Mouse (Mus musculus) forebrain, embryonic 13.5 days (tissue): Measurements from ENCODE around the gene Entpd7. TPM values are rescaled to one million over a fixed set of nuclear protein-coding genes. Genes with fewer than 3 reads are reported as not detected.

Experiments used
- ATAC-seq: fragments of 200-750 bp; cut with Nextera tagmentation; 2 replicates; pipeline ENCODE4 v1.8.0; 2017
- H3K27ac ChIP-seq: fragments of 300-500 bp; sonication (generic); 2 replicates; pipeline ENCODE4 v1.5.1; 2015; ENCODE audit warnings: inconsistent platforms, mild to moderate bottlenecking, moderate library complexity
- H3K27me3 ChIP-seq: fragments of 300-500 bp; sonication (generic); 2 replicates; pipeline ENCODE4 v1.6.1; 2015; ENCODE audit warnings: mild to moderate bottlenecking, inconsistent platforms
- H3K36me3 ChIP-seq: fragments of 300-500 bp; sonication (generic); 2 replicates; pipeline ENCODE4 v1.6.1; 2015; ENCODE audit warnings: mild to moderate bottlenecking, inconsistent platforms; ENCODE audit not compliant: poor library complexity, severe bottlenecking
- H3K4me1 ChIP-seq: fragments of 300-500 bp; sonication (generic); 2 replicates; pipeline ENCODE4 v1.6.1; 2015; ENCODE audit warnings: inconsistent platforms
- H3K4me2 ChIP-seq: fragments of 300-500 bp; sonication (generic); 2 replicates; pipeline ENCODE4 v1.6.1; 2015; ENCODE audit warnings: inconsistent platforms, mild to moderate bottlenecking, moderate library complexity
- H3K4me3 ChIP-seq: fragments of 300-500 bp; sonication (generic); 2 replicates; pipeline ENCODE4 v1.5.1; 2015; ENCODE audit warnings: mild to moderate bottlenecking, inconsistent platforms
- H3K9ac ChIP-seq: fragments of 300-500 bp; sonication (generic); 2 replicates; pipeline ENCODE4 v1.6.1; 2015; ENCODE audit warnings: mild to moderate bottlenecking, inconsistent platforms
- H3K9me3 ChIP-seq: fragments of 300-500 bp; sonication (generic); replicated peaks from 2 replicates; pipeline ENCODE4 v1.6.1; 2016; ENCODE audit warnings: inconsistent platforms
- WGBS: fragments of 180-500 bp; shearing (Covaris S2); methylation state at CpG from one replicate; pipeline ENCODE4 v1.1.7; 2015; 5-methylcytosine and 5-hydroxymethylcytosine counted together
- polyA plus RNA-seq: library from polyadenylated mRNA; unstranded; fragments of >200 nt; fragmentation: Nextera tagmentation; extraction: Ambion mirVana; gene quantifications from 2 replicates; pipeline ENCODE4 v1.2.1, GENCODE M21; 2015

Gene Entpd7
- polyA plus RNA-seq, 1 experiment from 2014 or later: 7.4 TPM

DNA sequence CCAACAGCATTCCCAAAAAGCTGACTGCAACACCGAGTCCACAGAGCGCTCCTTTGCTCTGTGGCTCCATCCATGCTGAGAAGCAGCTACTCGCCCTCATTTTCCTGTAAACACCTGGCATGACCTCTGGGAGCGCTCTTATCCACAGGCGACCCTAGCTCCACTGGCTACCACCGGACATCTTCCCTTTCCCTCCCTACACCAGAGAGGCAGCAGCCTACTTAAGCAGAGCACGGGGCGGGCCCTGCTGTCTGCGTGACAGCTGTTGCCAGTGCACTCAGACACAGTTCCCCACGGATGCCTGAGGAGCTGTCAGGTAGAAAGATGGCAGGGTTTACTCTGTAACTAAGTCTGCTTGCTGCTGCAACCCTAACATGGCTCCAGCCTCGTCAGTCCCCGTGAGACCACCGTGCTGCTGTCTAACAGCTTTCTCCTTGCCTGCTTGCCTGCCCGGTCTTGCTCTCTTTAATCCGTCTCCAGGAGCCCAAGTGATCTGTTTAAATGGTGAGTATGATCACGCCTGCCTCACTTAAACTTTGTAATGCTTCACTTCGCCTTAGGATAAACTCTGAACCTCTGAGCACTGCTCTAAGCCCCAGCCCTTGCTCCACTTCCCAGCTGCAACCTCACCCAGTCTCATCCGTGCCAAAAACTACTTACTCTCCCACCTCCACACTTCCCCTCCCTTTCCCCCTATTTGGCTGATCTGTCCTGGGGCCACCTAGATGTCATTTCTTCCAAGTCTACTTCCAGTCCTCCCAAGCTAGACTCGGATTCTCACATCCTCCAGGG, 27.1 kb upstream of the Entpd7 start:
- H3K27ac ChIP-seq: no peak overlapping the region; the same call in 1 of the 2 replicates
- no peak; the same call in 1 of the 2 replicates for ATAC-seq

GRCm38 (mm10) chr19:43663471-43663870, 26.0 kb upstream of the Entpd7 start:
- Histone ChIP-seq H3K4me3 (no peak overlapping the region), H3K27me3 (no peaks in the 10 kb centered on the region), H3K9me3 (no peaks in the 10 kb centered on the region), H3K27ac (no peak overlapping the region), H3K4me2 (no peak overlapping the region), H3K36me3 (peaks cover 26% of the 10 kb centered on the region), H3K9ac (no peak overlapping the region), H3K4me1 (0 out of 2 replicates have a peak, but pooled peaks cover 3% of the 10 kb centered on the region)
- ATAC-seq: no peak
- 83% methylated on average over 8 of the region's 8 CpGs for WGBS

More for the DNA sequence above, 27.1 kb upstream of the Entpd7 start:
- Histone ChIP-seq H3K9me3 (no peaks in the 10 kb centered on the region), H3K27me3 (no peaks in the 10 kb centered on the region), H3K9ac (no peak overlapping the region; the same call in 1 of the 2 replicates), H3K36me3 (peaks cover 26% of the 10 kb centered on the region), H3K4me3 (no peak overlapping the region), H3K4me1 (0 out of 2 replicates have a peak, but pooled peaks cover 3% of the 10 kb centered on the region), H3K4me2 (no peak overlapping the region)
- 35% methylated on average over 19 of the region's 19 CpGs for WGBS

DNA sequence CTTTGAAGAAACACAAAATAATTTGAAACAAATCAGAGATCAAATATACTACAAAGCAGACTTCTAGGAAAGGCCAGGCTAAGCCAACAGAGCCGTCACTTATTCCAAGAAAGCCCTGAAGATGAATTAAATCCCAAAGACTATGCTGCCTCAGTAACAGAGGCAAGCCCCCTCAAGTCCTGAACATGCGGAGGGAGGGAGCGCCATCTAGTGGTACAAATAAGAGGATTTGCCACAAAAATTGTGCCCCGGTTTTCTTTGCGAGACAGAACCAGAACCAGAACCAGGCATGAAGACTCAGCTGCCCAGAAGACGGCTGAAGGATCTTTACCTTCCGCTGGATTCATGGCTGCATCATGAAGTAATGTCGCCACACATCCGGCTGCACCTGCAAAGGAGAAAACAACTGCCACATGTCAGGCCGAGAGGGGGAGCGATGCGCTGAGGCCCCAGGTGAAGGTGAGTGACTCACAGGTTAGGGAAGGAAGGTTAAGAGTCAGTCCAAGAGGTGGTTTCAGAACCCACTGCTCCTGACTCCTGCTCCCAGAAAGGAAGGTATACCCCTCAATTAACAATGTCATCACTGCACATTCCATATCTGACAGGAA, 23.9 kb upstream of the Entpd7 start:
- no peak for ATAC-seq
- WGBS: 47% methylated on average over 12 of the region's 12 CpGs

GRCm38 (mm10) chr19:43666661-43667429, 22.6 kb upstream of the Entpd7 start:
- no peak overlapping the region for H3K4me2 ChIP-seq
- WGBS: 88% methylated on average over 22 of the region's 22 CpGs
- ATAC-seq: no peak

More for the DNA sequence above, 23.9 kb upstream of the Entpd7 start:
- Histone ChIP-seq H3K36me3 (peaks cover 26% of the 10 kb centered on the region), H3K4me3 (no peak overlapping the region), H3K4me1 (0 out of 2 replicates have a peak, but pooled peaks cover 3% of the 10 kb centered on the region), H3K9me3 (no peaks in the 10 kb centered on the region), H3K4me2 (no peak overlapping the region), H3K27ac (no peak overlapping the region), H3K27me3 (no peaks in the 10 kb centered on the region), H3K9ac (no peak overlapping the region)

GRCm38 (mm10) chr19:43667430-43667809, 22.1 kb upstream of the Entpd7 start:
- ATAC-seq: no peak
- Histone ChIP-seq H3K4me1 (peaks cover 2% of the 10 kb centered on the region; the same call in 1 of the 2 replicates), H3K9ac (no peak overlapping the region), H3K27ac (no peak overlapping the region), H3K36me3 (peaks cover 26% of the 10 kb centered on the region), H3K27me3 (no peaks in the 10 kb centered on the region), H3K4me3 (no peak overlapping the region), H3K4me2 (no peak overlapping the region), H3K9me3 (no peaks in the 10 kb centered on the region)
- WGBS: 65% methylated on average over 4 of the region's 4 CpGs

More at GRCm38 (mm10) chr19:43666661-43667429, 22.6 kb upstream of the Entpd7 start:
- Histone ChIP-seq H3K27ac (no peak overlapping the region), H3K36me3 (peaks cover 26% of the 10 kb centered on the region), H3K27me3 (no peaks in the 10 kb centered on the region), H3K9ac (no peak overlapping the region), H3K4me3 (no peak overlapping the region), H3K4me1 (0 out of 2 replicates have a peak, but pooled peaks cover 3% of the 10 kb centered on the region), H3K9me3 (no peaks in the 10 kb centered on the region)

GRCm38 (mm10) chr19:43669136-43669759, 20.2 kb upstream of the Entpd7 start:
- WGBS: 63% methylated on average over 8 of the region's 8 CpGs

GRCm38 (mm10) chr19:43671054-43671453, 18.4 kb upstream of the Entpd7 start:
- 83% methylated on average over 7 of the region's 7 CpGs for WGBS
- Histone ChIP-seq H3K27ac (no peak overlapping the region), H3K36me3 (peaks cover 7% of the 10 kb centered on the region; the same call in 1 of the 2 replicates), H3K9me3 (no peaks in the 10 kb centered on the region), H3K4me3 (no peak overlapping the region), H3K27me3 (no peaks in the 10 kb centered on the region), H3K9ac (no peak overlapping the region), H3K4me1 (peaks cover 21% of the 10 kb centered on the region), H3K4me2 (no peak overlapping the region)
- no peak for ATAC-seq

More at GRCm38 (mm10) chr19:43669136-43669759, 20.2 kb upstream of the Entpd7 start:
- Histone ChIP-seq H3K4me3 (no peak overlapping the region), H3K27me3 (no peaks in the 10 kb centered on the region), H3K9ac (no peak overlapping the region), H3K9me3 (no peaks in the 10 kb centered on the region), H3K36me3 (peaks cover 10% of the 10 kb centered on the region), H3K27ac (no peak overlapping the region), H3K4me2 (no peak overlapping the region), H3K4me1 (peaks cover 18% of the 10 kb centered on the region)
- no peak for ATAC-seq

GRCm38 (mm10) chr19:43673513-43674315, 15.8 kb upstream of the Entpd7 start:
- no peak overlapping the region for H3K27ac ChIP-seq
- H3K4me2 ChIP-seq: peak overlapping the region; percentile 83
- WGBS: 13% methylated on average over 21 of the region's 21 CpGs

GRCm38 (mm10) chr19:43674316-43674689, 15.2 kb upstream of the Entpd7 start:
- Histone ChIP-seq H3K36me3 (no peaks in the 10 kb centered on the region), H3K4me2 (peak overlapping the region; percentile 83), H3K9me3 (no peaks in the 10 kb centered on the region), H3K27ac (peak overlapping the region; percentile 70), H3K4me3 (peak overlapping the region; percentile 94), H3K27me3 (no peaks in the 10 kb centered on the region), H3K9ac (peak overlapping the region; percentile 93), H3K4me1 (peaks cover 28% of the 10 kb centered on the region)
- ATAC-seq: peak; percentile 9
- 0% methylated on average over 29 of the region's 29 CpGs for WGBS

More at GRCm38 (mm10) chr19:43673513-43674315, 15.8 kb upstream of the Entpd7 start:
- peaks cover 28% of the 10 kb centered on the region for H3K4me1 ChIP-seq
- peak overlapping the region; percentile 93 for H3K9ac ChIP-seq
- ATAC-seq: no peak
- no peaks in the 10 kb centered on the region for H3K27me3 ChIP-seq
- H3K4me3 ChIP-seq: peak overlapping the region; percentile 94
- H3K9me3 ChIP-seq: no peaks in the 10 kb centered on the region
- no peaks in the 10 kb centered on the region for H3K36me3 ChIP-seq

DNA sequence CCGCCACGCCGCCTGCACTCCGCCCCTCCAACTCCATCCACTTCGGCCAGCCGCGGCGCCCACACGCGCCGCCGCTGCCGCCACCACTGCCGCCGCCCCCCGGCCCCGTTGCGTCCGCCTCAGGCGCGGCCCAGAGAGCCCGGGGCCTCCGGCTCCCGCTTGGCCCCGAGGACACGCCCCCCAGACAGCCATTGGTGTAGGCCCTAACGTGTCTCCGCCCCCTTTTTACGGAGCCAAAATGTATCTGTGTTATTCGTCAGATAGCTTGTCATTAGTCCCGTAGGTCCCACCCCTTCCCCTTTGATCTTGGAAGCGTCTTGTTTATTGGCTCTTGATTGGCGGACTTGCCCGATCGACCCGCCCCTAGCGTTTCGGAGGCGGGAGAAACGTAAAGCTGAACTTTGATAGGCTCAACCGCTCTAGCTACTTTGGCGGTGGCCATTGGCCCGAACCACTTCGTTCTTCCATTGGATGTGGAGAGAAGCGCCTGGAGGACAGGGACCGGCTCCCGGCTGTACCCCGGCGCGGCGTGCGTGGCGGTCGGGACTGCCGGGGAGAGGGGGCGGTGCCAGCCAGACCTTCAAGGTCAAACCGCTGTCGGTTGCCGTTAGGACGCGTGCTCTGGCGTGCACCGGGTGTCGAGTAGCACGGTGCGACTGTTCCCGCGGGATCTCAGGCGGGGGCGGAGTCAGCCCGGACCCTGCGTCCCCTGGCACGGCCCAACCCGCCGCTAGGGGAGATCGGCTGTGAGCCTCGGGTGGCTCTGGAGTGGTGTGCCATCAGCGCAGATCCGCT, 14.5 kb upstream of the Entpd7 start, which contains the start of gene Slc25a28:
Slc25a28 (minus strand) TSS at position 152 of the 795 bp plus-strand sequence.
- Histone ChIP-seq H3K9me3 (no peaks in the 10 kb centered on the region), H3K36me3 (no peaks in the 10 kb centered on the region), H3K27me3 (no peaks in the 10 kb centered on the region), H3K4me1 (peaks cover 28% of the 10 kb centered on the region), H3K4me3 (peak within 1 kb of the TSS; percentile 94), H3K9ac (peak within 1 kb of the TSS; percentile 93), H3K27ac (peak within 1 kb of the TSS; percentile 98), H3K4me2 (peak within 1 kb of the TSS; percentile 87)
- peak; percentile 98 for ATAC-seq
- 0% methylated on average over 58 of the region's 79 CpGs for WGBS
